8 mouse cellular contexts compared by ENCODE assay signal in genomic region chr11:116625081-116626000, GRCm38 (mm10). TPM values are rescaled to one million over a fixed set of nuclear protein-coding genes. Genes with fewer than 3 reads are reported as not detected.
A peak's percentile ranks its signal among the peaks of the same experiment; 100 is the strongest.
DNase-seq lines count a peak whose midpoint lies in the region; ATAC-seq lines count a peak whose summit lies in the region.

No protein-coding gene starts in this region.

- no peaks in the 10 kb centered on the region for H3K9me3 ChIP-seq in intestine, embryonic 14.5 days (ENCODE audit: control insufficient read depth, low read length)
- H3K9me3 ChIP-seq in intestine, embryonic 16.5 days (ENCODE audit: control insufficient read depth, low read length): no peaks in the 10 kb centered on the region
- no peaks in the 10 kb centered on the region for H3K9me3 ChIP-seq in heart, embryonic 15.5 days (replicated peaks)

- H3K27me3 ChIP-seq in intestine, embryonic 14.5 days (replicated peaks; ENCODE audit: control insufficient read depth, insufficient read depth, low read length): no peaks in the 10 kb centered on the region
- no peaks in the 10 kb centered on the region for H3K27me3 ChIP-seq in intestine, embryonic 16.5 days (replicated peaks; ENCODE audit: control insufficient read depth, insufficient read depth, low read length)
- H3K27me3 ChIP-seq in heart, embryonic 15.5 days: no peaks in the 10 kb centered on the region

- no peak overlapping the region for H3K27ac ChIP-seq in intestine, embryonic 14.5 days (ENCODE audit: low read depth)
- H3K27ac ChIP-seq in intestine, embryonic 16.5 days (ENCODE audit: low read length): no peak overlapping the region
- H3K27ac ChIP-seq in heart, embryonic 15.5 days: peak overlapping the region; percentile 31; the same call in 1 of the 2 replicates

- H3K36me3 ChIP-seq in intestine, embryonic 14.5 days (ENCODE audit: control insufficient read depth, insufficient read depth, low read length): no peaks in the 10 kb centered on the region
- H3K36me3 ChIP-seq in intestine, embryonic 16.5 days (ENCODE audit: control insufficient read depth, insufficient read depth, low read length): no peaks in the 10 kb centered on the region
- no peaks in the 10 kb centered on the region for H3K36me3 ChIP-seq in heart, embryonic 15.5 days

- no peak overlapping the region for H3K4me2 ChIP-seq in intestine, embryonic 14.5 days (ENCODE audit: low read length)
- H3K4me2 ChIP-seq in intestine, embryonic 16.5 days (ENCODE audit: low read depth, low read length): no peak overlapping the region
- peak overlapping the region; percentile 91; the same call in 1 of the 2 replicates for H3K4me2 ChIP-seq in heart, embryonic 15.5 days

- peak; percentile 74 for DNase-seq in intestine, embryonic 14.5 days (ENCODE audit: low spot score)
- DNase-seq in CD4-positive, CD25-positive, alpha-beta regulatory T cell, adult 2 months (ENCODE audit: low read depth, low spot score): peak; percentile 85
- peak; percentile 94 for DNase-seq in ZHBTc4 (ENCODE audit: low read depth, low spot score)
- peak; percentile 53 to 58 for DNase-seq in thymus, postnatal 36 days
- DNase-seq in frontal cortex, postnatal 25 days (ENCODE audit: low spot score in 2 of 2): no peak

- H3K9ac ChIP-seq in intestine, embryonic 14.5 days (ENCODE audit: low read length): no peak overlapping the region
- no peak overlapping the region for H3K9ac ChIP-seq in intestine, embryonic 16.5 days (ENCODE audit: low read depth, low read length)
- no peak overlapping the region for H3K9ac ChIP-seq in heart, embryonic 15.5 days

- ATAC-seq in intestine, embryonic 14.5 days (replicated peaks; ENCODE audit: low FRiP score, low TSS enrichment, low read depth): no peak
- ATAC-seq in intestine, embryonic 16.5 days: no peak
- no peak for ATAC-seq in heart, embryonic 15.5 days (replicated peaks; ENCODE audit: insufficient number of reproducible peaks, insufficient read depth, low FRiP score, low read depth)
- peak; percentile 33 for ATAC-seq in megakaryocyte progenitor cell, adult 5-6 weeks (replicated peaks; ENCODE audit: poor library complexity)

- no peak overlapping the region for H3K4me3 ChIP-seq in intestine, embryonic 14.5 days (ENCODE audit: low read depth, low read length)
- no peak overlapping the region for H3K4me3 ChIP-seq in intestine, embryonic 16.5 days (ENCODE audit: low read length)
- no peak overlapping the region for H3K4me3 ChIP-seq in heart, embryonic 15.5 days

- WGBS in intestine, embryonic 14.5 days: 79% methylated on average over 17 of the region's 17 CpGs
- WGBS in intestine, embryonic 16.5 days: 74% methylated on average over 17 of the region's 17 CpGs
- WGBS in heart, embryonic 15.5 days: 55% methylated on average over 17 of the region's 17 CpGs

- H3K4me1 ChIP-seq in intestine, embryonic 14.5 days (replicated peaks; ENCODE audit: control insufficient read depth, insufficient read depth, low read length): peaks cover 28% of the 10 kb centered on the region
- H3K4me1 ChIP-seq in intestine, embryonic 16.5 days (ENCODE audit: control insufficient read depth, insufficient read depth, low read length): peaks cover 38% of the 10 kb centered on the region
- H3K4me1 ChIP-seq in heart, embryonic 15.5 days (replicated peaks): peaks cover 74% of the 10 kb centered on the region

RNA-seq across cellular contexts. Expression of gene Rhbdf2, which starts 1.5 kb away (rescaled TPM):
- polyA plus RNA-seq in intestine, embryonic 14.5 days (2014; fragmentation: Nextera tagmentation; extraction: Ambion mirVana): 5.7 and 5.9 TPM in 2 replicates
- 10.8 and 11.9 TPM in 2 replicates for polyA plus RNA-seq in intestine, embryonic 16.5 days (2015; fragmentation: Nextera tagmentation; extraction: Ambion mirVana)
- polyA plus RNA-seq in heart, embryonic 15.5 days (2015; fragmentation: Nextera tagmentation; extraction: Ambion mirVana): 6.7 and 10.4 TPM in 2 replicates
- 3.7 and 4.9 TPM in 2 replicates for total RNA-seq in megakaryocyte progenitor cell, adult 5-6 weeks (2015)
- total RNA-seq in megakaryocyte progenitor cell, adult 5-6 weeks (2017): 2.7 and 3.5 TPM in 2 replicates

RNA-seq across cellular contexts. Expression of gene Prcd, which starts 28.0 kb away (rescaled TPM):
- polyA plus RNA-seq in intestine, embryonic 14.5 days (2014; fragmentation: Nextera tagmentation; extraction: Ambion mirVana): 0.75 and 1.8 TPM in 2 replicates
- 1.4 and 1.9 TPM in 2 replicates for polyA plus RNA-seq in intestine, embryonic 16.5 days (2015; fragmentation: Nextera tagmentation; extraction: Ambion mirVana)
- polyA plus RNA-seq in heart, embryonic 15.5 days (2015; fragmentation: Nextera tagmentation; extraction: Ambion mirVana): 1.3 and 1.4 TPM in 2 replicates
- total RNA-seq in megakaryocyte progenitor cell, adult 5-6 weeks (2015): 0.47 TPM in 1 of 2 replicates, not detected in the other
- 0.17 TPM in 1 of 2 replicates, not detected in the other for total RNA-seq in megakaryocyte progenitor cell, adult 5-6 weeks (2017)

RNA-seq across cellular contexts. Expression of gene Cygb, which starts 28.8 kb away (rescaled TPM):
- 14.5 and 16.4 TPM in 2 replicates for polyA plus RNA-seq in intestine, embryonic 14.5 days (2014; fragmentation: Nextera tagmentation; extraction: Ambion mirVana)
- 12.3 and 14.4 TPM in 2 replicates for polyA plus RNA-seq in intestine, embryonic 16.5 days (2015; fragmentation: Nextera tagmentation; extraction: Ambion mirVana)
- 9.1 and 11.6 TPM in 2 replicates for polyA plus RNA-seq in heart, embryonic 15.5 days (2015; fragmentation: Nextera tagmentation; extraction: Ambion mirVana)
- total RNA-seq in megakaryocyte progenitor cell, adult 5-6 weeks (2015): not detected in 2 replicates
- total RNA-seq in megakaryocyte progenitor cell, adult 5-6 weeks (2017): not detected in 2 replicates

RNA-seq across cellular contexts. Expression of gene Aanat, which starts 39.1 kb away (rescaled TPM):
- polyA plus RNA-seq in intestine, embryonic 14.5 days (2014; fragmentation: Nextera tagmentation; extraction: Ambion mirVana): not detected in 2 replicates
- polyA plus RNA-seq in intestine, embryonic 16.5 days (2015; fragmentation: Nextera tagmentation; extraction: Ambion mirVana): not detected in 2 replicates
- not detected in 2 replicates for polyA plus RNA-seq in heart, embryonic 15.5 days (2015; fragmentation: Nextera tagmentation; extraction: Ambion mirVana)
- not detected in 2 replicates for total RNA-seq in megakaryocyte progenitor cell, adult 5-6 weeks (2015)
- not detected in 2 replicates for total RNA-seq in megakaryocyte progenitor cell, adult 5-6 weeks (2017)

RNA-seq across cellular contexts. Expression of gene Ube2o, which starts 44.1 kb away (rescaled TPM):
- 9.7 and 9.8 TPM in 2 replicates for polyA plus RNA-seq in intestine, embryonic 14.5 days (2014; fragmentation: Nextera tagmentation; extraction: Ambion mirVana)
- 3.1 and 3.7 TPM in 2 replicates for polyA plus RNA-seq in intestine, embryonic 16.5 days (2015; fragmentation: Nextera tagmentation; extraction: Ambion mirVana)
- 14.4 and 20.7 TPM in 2 replicates for polyA plus RNA-seq in heart, embryonic 15.5 days (2015; fragmentation: Nextera tagmentation; extraction: Ambion mirVana)
- total RNA-seq in megakaryocyte progenitor cell, adult 5-6 weeks (2015): 5.0 TPM in 2 replicates
- 6.1 and 6.4 TPM in 2 replicates for total RNA-seq in megakaryocyte progenitor cell, adult 5-6 weeks (2017)

Comparison
In these comparisons a context has a peak if more than half of its experiments do, and no peak if none do; other contexts are left out.
1. DNase-seq: peak in intestine, embryonic 14.5 days (single experiment), CD4-positive, CD25-positive, alpha-beta regulatory T cell, adult 2 months (single experiment), ZHBTc4 (single experiment) and thymus, postnatal 36 days (2 of 2); none in frontal cortex, postnatal 25 days (0 of 2).